9 mouse cellular contexts compared by ENCODE assay signal in the genomic region with DNA sequence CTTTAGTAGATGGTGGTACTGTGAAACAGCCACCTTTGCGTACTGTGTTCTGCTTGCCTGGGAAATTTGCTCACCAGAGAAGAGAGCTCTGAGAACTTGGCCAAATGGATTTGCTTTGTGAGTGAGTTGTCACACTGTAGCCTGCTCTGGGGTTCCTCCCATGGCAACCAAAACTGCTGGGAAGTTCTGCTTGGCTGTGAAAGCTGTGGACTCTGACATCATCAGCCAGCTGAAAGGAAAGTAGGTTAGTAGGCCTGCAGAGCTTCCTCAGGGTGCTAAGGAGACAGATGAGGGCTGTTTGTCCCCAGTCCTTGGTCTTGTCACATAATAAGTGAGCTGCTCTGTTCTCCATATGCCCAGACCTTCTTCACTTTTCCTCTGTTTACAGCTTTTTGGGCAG. TPM values are rescaled to one million over a fixed set of nuclear protein-coding genes. Genes with fewer than 3 reads are reported as not detected.
DNase-seq lines count a peak whose midpoint lies in the region; ATAC-seq and TF ChIP-seq lines count a peak whose summit lies in the region.
"Had no signal": no experiment of that assay in that cellular context is flagged by ENCODE, and none has a peak within 500 bp of the region (broad histone marks: within the 10 kb centered on the region; RNA-seq: fewer than 3 reads in every experiment).

No protein-coding gene starts in this region.

- peak; percentile 52 for DNase-seq in forebrain, postnatal 0 days
- no peak for DNase-seq in forebrain, embryonic 11.5 days (ENCODE audit: low spot score)
- peak; percentile 72 for DNase-seq in right cerebral cortex, adult 18-20 months
- DNase-seq in right cerebral cortex, postnatal 14 days, result no peak
- peak; percentile 20 to 56 for DNase-seq in left cerebral cortex, adult 9 months (ENCODE audit: low spot score in 2 of 2)
- peak; percentile 62 to 79 for DNase-seq in thymus, postnatal 36 days
- DNase-seq in spleen, postnatal 36 days (ENCODE audit: low spot score in 2 of 2), result no peak
- no peak for DNase-seq in spleen, postnatal 14 days (ENCODE audit: low spot score in 2 of 2)
- DNase-seq: liver, embryonic 13.5 days had no signal

- H3K4me1 ChIP-seq in forebrain, postnatal 0 days (ENCODE audit: insufficient read depth), result no peaks in the 10 kb centered on the region; the same call in 1 of the 2 replicates
- H3K4me1 ChIP-seq in forebrain, embryonic 11.5 days (replicated peaks; ENCODE audit: control insufficient read depth, insufficient read depth, low read length), result peaks cover 9% of the 10 kb centered on the region; the same call in 1 of the 2 replicates
- H3K4me1 ChIP-seq: liver, embryonic 13.5 days had no signal

- TF ChIP-seq CTCF in forebrain, postnatal 0 days (IDR thresholded peaks at IDR 0.05; ENCODE audit: low read depth), result no peak

- H3K4me3 ChIP-seq in forebrain, postnatal 0 days (ENCODE audit: low read depth, low read length), result no peak overlapping the region
- H3K4me3 ChIP-seq in forebrain, embryonic 11.5 days (ENCODE audit: low read depth, low read length), result no peak overlapping the region
- H3K4me3 ChIP-seq: liver, embryonic 13.5 days had no signal

- no peak overlapping the region for H3K9ac ChIP-seq in forebrain, postnatal 0 days
- no peak overlapping the region for H3K9ac ChIP-seq in forebrain, embryonic 11.5 days (ENCODE audit: low read length)
- H3K9ac ChIP-seq: liver, embryonic 13.5 days had no signal

- no peak overlapping the region for H3K27ac ChIP-seq in forebrain, postnatal 0 days (ENCODE audit: low read depth, low read length)
- H3K27ac ChIP-seq in forebrain, embryonic 11.5 days (ENCODE audit: low read depth, low read length), result no peak overlapping the region
- H3K27ac ChIP-seq: liver, embryonic 13.5 days had no signal

- WGBS in forebrain, postnatal 0 days, result 61% methylated on average over 1 of the region's 1 CpGs
- 95% methylated on average over 1 of the region's 1 CpGs for whole genome bisulfite sequencing in forebrain, embryonic 11.5 days

- peak; percentile 85 for ATAC-seq in forebrain, postnatal 0 days
- no peak for ATAC-seq in forebrain, embryonic 11.5 days (replicated peaks; ENCODE audit: low FRiP score)

- no peak overlapping the region for H3K4me2 ChIP-seq in forebrain, postnatal 0 days (ENCODE audit: low read depth)
- no peak overlapping the region for H3K4me2 ChIP-seq in forebrain, embryonic 11.5 days (ENCODE audit: low read depth, low read length, severe bottlenecking)
- H3K4me2 ChIP-seq: liver, embryonic 13.5 days had no signal

- H3K27me3 ChIP-seq in forebrain, postnatal 0 days (ENCODE audit: insufficient read depth, low read length), result no peaks in the 10 kb centered on the region
- H3K27me3 ChIP-seq in forebrain, embryonic 11.5 days (ENCODE audit: control insufficient read depth, insufficient read depth, low read length), result no peaks in the 10 kb centered on the region
- H3K27me3 ChIP-seq: liver, embryonic 13.5 days had no signal

- no peaks in the 10 kb centered on the region for H3K9me3 ChIP-seq in forebrain, postnatal 0 days (ENCODE audit: low read length)
- H3K9me3 ChIP-seq in forebrain, embryonic 11.5 days (ENCODE audit: control insufficient read depth, low read length), result no peaks in the 10 kb centered on the region
- H3K9me3 ChIP-seq: liver, embryonic 13.5 days had no signal

- no peaks in the 10 kb centered on the region for H3K36me3 ChIP-seq in forebrain, postnatal 0 days (ENCODE audit: insufficient read depth)
- H3K36me3 ChIP-seq in forebrain, embryonic 11.5 days (ENCODE audit: control insufficient read depth, insufficient read depth, low read length), result no peaks in the 10 kb centered on the region
- H3K36me3 ChIP-seq: liver, embryonic 13.5 days had no signal

RNA-seq across cellular contexts. Expression of gene Hebp2, which starts 37.3 kb away (rescaled TPM):
- total RNA-seq in forebrain, postnatal 0 days (2014; rRNA removed), result 3.8 and 6.3 TPM in 2 replicates
- polyA plus RNA-seq in forebrain, postnatal 0 days (2015; fragmentation: Nextera tagmentation; extraction: Ambion mirVana), result 7.7 and 8.8 TPM in 2 replicates
- polyA plus RNA-seq in forebrain, embryonic 11.5 days (2014; fragmentation: Nextera tagmentation; extraction: Ambion mirVana), result 10.3 and 12.0 TPM in 2 replicates

Comparison
In these comparisons a context has a peak if more than half of its experiments do, and no peak if none do; other contexts are left out.
1. DNase-seq: peak in forebrain, postnatal 0 days (single experiment), right cerebral cortex, adult 18-20 months (single experiment), left cerebral cortex, adult 9 months (2 of 2) and thymus, postnatal 36 days (2 of 2); none in forebrain, embryonic 11.5 days (single experiment), right cerebral cortex, postnatal 14 days (single experiment), spleen, postnatal 36 days (0 of 2) and spleen, postnatal 14 days (0 of 2).